Mouse (Mus musculus) MEL (cell line): ENCODE results near the gene Dnah3. TPM values are rescaled to one million over a fixed set of nuclear protein-coding genes. Genes with fewer than 3 reads are reported as not detected.

Experiments used
- DNase-seq: peaks from one replicate; pipeline ENCODE4 v3.0.0; 2011; ENCODE audit warnings: low read depth, low spot score
- H3K27ac ChIP-seq: 2 replicates; pipeline ENCODE4 v1.5.1; 2012; ENCODE audit warnings: low read depth, mild to moderate bottlenecking, control low read depth, low read length, moderate library complexity; ENCODE audit not compliant: control insufficient read depth
- H3K27me3 ChIP-seq, 2 experiments: fragments of 150-350 bp in 1 of 2; sonication (generic) in 1 of 2; 2 replicates each; pipeline ENCODE4 v1.6.1; 2012; ENCODE audit warnings: low read length in 2 of 2, mild to moderate bottlenecking in 2 of 2, improper control_type of control experiment in 1 of 2, moderate library complexity in 1 of 2; ENCODE audit not compliant: insufficient read depth in 2 of 2, control insufficient read depth in 1 of 2
- H3K36me3 ChIP-seq, 2 experiments: 2 replicates each; pipeline ENCODE4 v1.6.1; 2012 to 2014; ENCODE audit warnings: low read length in 2 of 2, improper control_type of control experiment in 1 of 2, inconsistent platforms in 1 of 2, mild to moderate bottlenecking in 1 of 2; ENCODE audit not compliant: insufficient read depth in 2 of 2, control insufficient read depth in 1 of 2
- H3K4me1 ChIP-seq, 2 experiments: fragments of 150-350 bp in 1 of 2; sonication (generic) in 1 of 2; 2 replicates each; pipeline ENCODE4 v1.6.1; 2012; ENCODE audit warnings: low read length in 2 of 2, improper control_type of control experiment in 1 of 2, mild to moderate bottlenecking in 1 of 2; ENCODE audit not compliant: insufficient read depth in 2 of 2, control insufficient read depth in 1 of 2
- H3K4me3 ChIP-seq, 2 experiments: fragments of 150-350 bp in 1 of 2; sonication (generic) in 1 of 2; 2 replicates each; pipeline ENCODE4 v1.5.1; 2012; ENCODE audit warnings: low read depth in 2 of 2, low read length in 2 of 2, mild to moderate bottlenecking in 2 of 2, moderate library complexity in 2 of 2, control low read depth in 1 of 2, improper control_type of control experiment in 1 of 2; ENCODE audit not compliant: control insufficient read depth in 1 of 2, insufficient read depth in 1 of 2
- H3K79me2 ChIP-seq: 2 replicates; pipeline ENCODE4 v1.6.1; 2012; ENCODE audit warnings: mild to moderate bottlenecking, low read length, moderate library complexity; ENCODE audit not compliant: control insufficient read depth, poor library complexity, insufficient read depth
- H3K9ac ChIP-seq: 2 replicates; pipeline ENCODE4 v1.6.1; 2012; ENCODE audit warnings: low read depth, mild to moderate bottlenecking, control low read depth, low read length, moderate library complexity; ENCODE audit not compliant: control insufficient read depth, poor library complexity, severe bottlenecking
- H3K9me3 ChIP-seq: fragments of 150-350 bp; sonication (generic); replicated peaks from 2 replicates; pipeline ENCODE4 v1.6.1; 2012; ENCODE audit warnings: mild to moderate bottlenecking, low read length, improper control_type of control experiment, moderate library complexity; ENCODE audit not compliant: insufficient read depth
- CHD1 ChIP-seq: IDR thresholded peaks from 2 replicates; pipeline ENCODE4 v1.6.1; 2012; ENCODE audit warnings: low read depth, mild to moderate bottlenecking, inconsistent platforms, low read length, improper control_type of control experiment
- CHD2 ChIP-seq: IDR thresholded peaks from 2 replicates; pipeline ENCODE4 v1.6.1; 2011; ENCODE audit warnings: low read length, improper control_type of control experiment
- CTCF ChIP-seq, 3 experiments: IDR thresholded peaks in 2 of 3; conservative IDR thresholded peaks in 1 of 3; 2 replicates each; pipeline ENCODE4 v1.5.1; 2011 to 2012; ENCODE audit warnings: low read length in 3 of 3, low read depth in 2 of 3, mild to moderate bottlenecking in 2 of 3, improper control_type of control experiment in 1 of 3, inconsistent platforms in 1 of 3, mixed read lengths in 1 of 3, moderate library complexity in 1 of 3; ENCODE audit not compliant: control insufficient read depth in 1 of 3, insufficient read depth in 1 of 3, poor library complexity in 1 of 3, severe bottlenecking in 1 of 3
- ELF1 ChIP-seq: IDR thresholded peaks from 2 replicates; pipeline ENCODE4 v1.6.1; 2014; ENCODE audit warnings: low read depth, mild to moderate bottlenecking, inconsistent platforms, low read length, improper control_type of control experiment, moderate library complexity
- ETS1 ChIP-seq: IDR thresholded peaks from 2 replicates; pipeline ENCODE4 v1.6.1; 2012; ENCODE audit warnings: low read depth, mild to moderate bottlenecking, inconsistent platforms, low read length, improper control_type of control experiment, moderate library complexity
- GATA1 ChIP-seq: IDR thresholded peaks from 2 replicates; pipeline ENCODE4 v1.6.1; 2011; ENCODE audit warnings: low read depth, low read length, improper control_type of control experiment
- HCFC1 ChIP-seq: IDR thresholded peaks from 2 replicates; pipeline ENCODE4 v1.6.1; 2012; ENCODE audit warnings: low read depth, mild to moderate bottlenecking, inconsistent platforms, low read length, improper control_type of control experiment, moderate library complexity
- KAT2A ChIP-seq: conservative IDR thresholded peaks from 2 replicates; pipeline ENCODE4 v1.6.1; 2012; ENCODE audit warnings: low read depth, low read length, improper control_type of control experiment, inconsistent platforms
- MAFK ChIP-seq: IDR thresholded peaks from 2 replicates; pipeline ENCODE4 v1.6.1; 2011; ENCODE audit warnings: low read depth, mild to moderate bottlenecking, low read length, improper control_type of control experiment, borderline replicate concordance
- MEF2A ChIP-seq: IDR thresholded peaks from 2 replicates; pipeline ENCODE4 v1.6.1; 2014; ENCODE audit warnings: low read depth, mild to moderate bottlenecking, inconsistent platforms, low read length, improper control_type of control experiment; ENCODE audit not compliant: poor library complexity, insufficient replicate concordance, severe bottlenecking; ENCODE audit errors: extremely low read depth
- MYC ChIP-seq: IDR thresholded peaks from 2 replicates; pipeline ENCODE4 v1.6.1; 2011; ENCODE audit warnings: low read depth, mild to moderate bottlenecking, low read length, improper control_type of control experiment, moderate library complexity
- POLR2AphosphoS2 ChIP-seq: IDR thresholded peaks from 2 replicates; pipeline ENCODE4 v1.6.1; 2011; ENCODE audit warnings: low read length, improper control_type of control experiment
- RAD21 ChIP-seq: IDR thresholded peaks from 2 replicates; pipeline ENCODE4 v1.6.1; 2011; ENCODE audit warnings: mild to moderate bottlenecking, low read depth, low read length, improper control_type of control experiment
- SIN3A ChIP-seq: IDR thresholded peaks from 2 replicates; pipeline ENCODE4 v1.6.1; 2012; ENCODE audit warnings: low read length, improper control_type of control experiment, inconsistent platforms
- SMC3 ChIP-seq: IDR thresholded peaks from 2 replicates; pipeline ENCODE4 v1.6.1; 2011; ENCODE audit warnings: low read depth, low read length, improper control_type of control experiment
- TAL1 ChIP-seq: IDR thresholded peaks from 2 replicates; pipeline ENCODE4 v1.6.1; 2012; ENCODE audit warnings: mild to moderate bottlenecking, inconsistent platforms, low read length, moderate library complexity, mixed read lengths
- TBP ChIP-seq: IDR thresholded peaks from 2 replicates; pipeline ENCODE4 v1.8.0; 2011; ENCODE audit warnings: low read depth, low read length, improper control_type of control experiment
- TCF12 ChIP-seq: IDR thresholded peaks from 2 replicates; pipeline ENCODE4 v1.6.1; 2014; ENCODE audit warnings: low read depth, mild to moderate bottlenecking, inconsistent platforms, low read length, improper control_type of control experiment, moderate library complexity
- USF1 ChIP-seq: IDR thresholded peaks from 2 replicates; pipeline ENCODE4 v1.6.1; 2014; ENCODE audit warnings: low read depth, mild to moderate bottlenecking, inconsistent platforms, low read length, improper control_type of control experiment, moderate library complexity
- USF2 ChIP-seq, 2 experiments: IDR thresholded peaks; 2 replicates each; pipeline ENCODE4 v1.6.1; 2011 to 2012; ENCODE audit warnings: improper control_type of control experiment in 2 of 2, low read length in 2 of 2, borderline replicate concordance in 1 of 2, inconsistent platforms in 1 of 2, low read depth in 1 of 2, mild to moderate bottlenecking in 1 of 2; ENCODE audit not compliant: insufficient read depth in 1 of 2
- ZC3H11A ChIP-seq: IDR thresholded peaks from 2 replicates; pipeline ENCODE4 v1.6.1; 2012; ENCODE audit warnings: low read depth, mild to moderate bottlenecking, inconsistent platforms, low read length, improper control_type of control experiment
- ZKSCAN1 ChIP-seq: IDR thresholded peaks from 2 replicates; pipeline ENCODE4 v1.6.1; 2012; ENCODE audit warnings: low read depth, mild to moderate bottlenecking, inconsistent platforms, low read length, improper control_type of control experiment, moderate library complexity
- ZNF384 ChIP-seq: IDR thresholded peaks from 2 replicates; pipeline ENCODE4 v1.6.1; 2012; ENCODE audit warnings: low read depth, mild to moderate bottlenecking, inconsistent platforms, low read length, improper control_type of control experiment
- polyA plus RNA-seq, 2 experiments: library from polyadenylated mRNA; stranded (reverse) in 1 of 2; unstranded in 1 of 2; fragments of >175 nt in 1 of 2; fragments of >200 nt in 1 of 2; gene quantifications; 2 replicates each; pipeline versions ENCODE4 v1.2.1 to v1.2.4; 2012; ENCODE audit warnings: low replicate concordance in 2 of 2, low read depth in 1 of 2; ENCODE audit not compliant: insufficient read length in 2 of 2, insufficient read depth in 1 of 2, missing spikeins in 1 of 2
- total RNA-seq: library from RNA; depleted of rRNA; stranded (reverse); fragments of 300-350 nt; gene quantifications from 2 replicates; pipeline ENCODE4 v1.2.3, GENCODE M21; 2012

Gene Dnah3
- total and polyA plus RNA-seq, 3 experiments = not detected

- Histone ChIP-seq H3K4me1 (no peaks in the 10 kb centered on the region), H3K9ac (no peak overlapping the region), H3K36me3 (no peaks in the 10 kb centered on the region), H3K27me3 (no peaks in the 10 kb centered on the region), H3K4me3 (no peak overlapping the region), H3K9me3 (no peaks in the 10 kb centered on the region), H3K27ac (no peak overlapping the region), H3K79me2 (no peaks in the 10 kb centered on the region)
- DNase-seq = no peak
- TF ChIP-seq TBP (no peak), MYC (no peak), CHD2 (no peak), ELF1 (no peak), USF2 (IDR thresholded peaks at IDR 0.05; ENCODE audit: borderline replicate concordance in 1 of 2, insufficient read depth in 1 of 2, low read depth in 1 of 2, low read length in 2 of 2) (no peak), GATA1 (no peak), SIN3A (no peak), USF1 (no peak), HCFC1 (no peak), CHD1 (no peak), POLR2AphosphoS2 (no peak), TAL1 (no peak), ETS1 (no peak), ZKSCAN1 (no peak), RAD21 (no peak), CTCF (IDR thresholded peaks at IDR 0.05 in 2 of 3, conservative IDR thresholded peaks at IDR 0.05 in 1 of 3; ENCODE audit: control insufficient read depth in 1 of 3, insufficient read depth in 1 of 3, low read depth in 2 of 3, low read length in 3 of 3, poor library complexity in 1 of 3, severe bottlenecking in 1 of 3) (no peak), MEF2A (no peak), ZNF384 (no peak)
- TF ChIP-seq, all 39 proteins: peak for 0
Measured at GRCm38 (mm10) chr7:120050447-120050846, 44.6 kb downstream of the Dnah3 start.

GRCm38 (mm10) chr7:120043990-120044389, 51.1 kb downstream of the Dnah3 start:
- no peaks in the 10 kb centered on the region for H3K27me3 ChIP-seq
- DNase-seq = peak; percentile 23

More at GRCm38 (mm10) chr7:120043990-120044389, 51.1 kb downstream of the Dnah3 start:
- Histone ChIP-seq H3K4me1 (no peaks in the 10 kb centered on the region), H3K4me3 (no peak overlapping the region), H3K9me3 (no peaks in the 10 kb centered on the region), H3K9ac (no peak overlapping the region), H3K36me3 (no peaks in the 10 kb centered on the region), H3K79me2 (no peaks in the 10 kb centered on the region), H3K27ac (no peak overlapping the region)
- TF ChIP-seq RAD21 (peak; percentile 51), SMC3 (peak; percentile 53), TCF12 (no peak), MAFK (no peak), ZC3H11A (peak; percentile 56), KAT2A (no peak), CTCF (IDR thresholded peaks at IDR 0.05 in 2 of 3, conservative IDR thresholded peaks at IDR 0.05 in 1 of 3; ENCODE audit: control insufficient read depth in 1 of 3, insufficient read depth in 1 of 3, low read depth in 2 of 3, low read length in 3 of 3, poor library complexity in 1 of 3, severe bottlenecking in 1 of 3) (peak in 2 of 3 experiments; percentile 29 to 39; a peak in 5 of 6 replicates), POLR2AphosphoS2 (no peak), USF1 (no peak)
